Mouse (Mus musculus): ENCODE results near the gene Ccdc159.

DNA sequence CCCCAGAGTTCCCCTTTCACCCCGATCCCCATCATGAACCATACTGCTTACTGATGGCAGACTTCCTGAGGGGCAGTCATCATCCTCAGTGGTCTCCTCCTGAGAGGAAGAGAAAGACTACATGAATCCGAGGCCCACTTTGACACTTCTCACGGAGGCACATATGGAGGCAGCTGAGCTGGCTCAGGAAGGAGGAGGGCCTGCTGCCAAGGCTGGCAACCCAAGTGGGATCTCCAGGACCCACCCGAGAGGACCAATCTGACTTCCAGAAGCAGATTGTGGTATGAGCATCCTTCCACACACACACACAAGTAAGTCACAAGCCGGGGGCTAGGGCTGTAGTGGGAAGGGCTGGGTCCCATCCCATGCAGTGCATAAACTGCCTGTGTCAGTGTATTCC, 50.1 kb downstream of the Ccdc159 start:
- TF ChIP-seq CTCF (IDR thresholded peaks at IDR 0.05; ENCODE audit: low read depth, low read length) (no peak), POLR2A (IDR thresholded peaks at IDR 0.05; ENCODE audit: extremely low read depth, insufficient read depth, low read length) (no peak)
